Mouse (Mus musculus): ENCODE measurements around the gene Gm10153.

DNA sequence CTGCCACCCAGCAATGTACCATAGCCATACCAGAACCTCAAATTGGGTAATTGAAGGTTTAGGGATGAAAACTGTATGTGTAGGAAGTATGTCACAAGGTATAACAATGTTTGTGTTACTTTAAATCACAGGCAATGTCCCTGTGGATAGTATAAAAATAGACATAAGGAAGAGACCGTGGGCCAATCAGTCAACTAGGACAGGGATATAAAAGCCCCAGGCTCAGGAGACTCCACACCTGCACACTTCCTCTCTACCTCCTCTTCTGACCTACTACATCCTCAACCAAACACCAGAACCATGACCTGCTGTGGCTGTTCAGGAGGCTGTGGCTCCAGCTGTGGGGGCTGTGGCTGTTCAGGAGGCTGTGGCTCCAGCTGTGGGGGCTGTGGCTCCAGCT is 21.4 kb upstream of the Gm10153 start, which contains the start of gene Gm7579:
- TF ChIP-seq POLR2A (IDR thresholded peaks at IDR 0.05; ENCODE audit: insufficient read length, low read depth) (no peak), CEBPB (IDR thresholded peaks at IDR 0.05; ENCODE audit: insufficient read depth, poor library complexity, severe bottlenecking) (no peak), USF1 (IDR thresholded peaks at IDR 0.05; ENCODE audit: low read depth) (no peak), MYOG (IDR thresholded peaks at IDR 0.05; ENCODE audit: control insufficient read depth in 1 of 3, insufficient read depth in 1 of 3, insufficient read length in 2 of 3, low read depth in 2 of 3) (no peak), MYOD1 (IDR thresholded peaks at IDR 0.05; ENCODE audit: control insufficient read depth in 1 of 3, insufficient read length in 2 of 3, low read depth in 2 of 3) (no peak), TCF12 (IDR thresholded peaks at IDR 0.05; ENCODE audit: insufficient read depth, poor library complexity, severe bottlenecking) (no peak), TCF3 (IDR thresholded peaks at IDR 0.05; ENCODE audit: insufficient read length, low read depth) (no peak), MAX (IDR thresholded peaks at IDR 0.05; ENCODE audit: low read depth) (no peak), POLR2AphosphoS2 (IDR thresholded peaks at IDR 0.05; ENCODE audit: insufficient read length, low read depth) (no peak), E2F4 (IDR thresholded peaks at IDR 0.05; ENCODE audit: insufficient read depth) (no peak)

All from myocyte (in vitro differentiated cells).